ENCODE assay signal across 24 mouse cellular contexts in genomic region chr10:3334570-3334969, GRCm38 (mm10).
"Had no signal": no experiment of that assay in that cellular context is flagged by ENCODE, and none has a peak within 500 bp of the region (broad histone marks: within the 10 kb centered on the region; RNA-seq: fewer than 3 reads in every experiment).

No protein-coding gene starts in this region.

- H3K4me1 ChIP-seq: hindbrain, embryonic 13.5 days; hindbrain, embryonic 15.5 days; intestine, embryonic 15.5 days; kidney, embryonic 15.5 days; limb, embryonic 12.5 days; liver, embryonic 13.5 days; liver, embryonic 15.5 days had no signal

- H3K36me3 ChIP-seq: heart, embryonic 10.5 days; heart, embryonic 12.5 days; hindbrain, embryonic 13.5 days; hindbrain, embryonic 15.5 days; intestine, embryonic 15.5 days; kidney, embryonic 15.5 days; limb, embryonic 10.5 days; limb, embryonic 12.5 days; liver, embryonic 13.5 days; liver, embryonic 15.5 days had no signal

- H3K27me3 ChIP-seq: heart, embryonic 12.5 days; hindbrain, embryonic 15.5 days; intestine, embryonic 15.5 days; kidney, embryonic 15.5 days; liver, embryonic 13.5 days; liver, embryonic 15.5 days had no signal

- H3K27ac ChIP-seq: heart, embryonic 10.5 days; hindbrain, embryonic 13.5 days; hindbrain, embryonic 15.5 days; hindbrain, postnatal 0 days; intestine, embryonic 15.5 days; kidney, embryonic 15.5 days; kidney, postnatal 0 days; layer of hippocampus, adult 2 months; left cerebral cortex, adult 2 months; limb, embryonic 10.5 days; limb, embryonic 12.5 days; liver, embryonic 13.5 days; liver, embryonic 15.5 days had no signal

- H3K4me3 ChIP-seq: heart, embryonic 10.5 days; heart, embryonic 12.5 days; hindbrain, embryonic 13.5 days; hindbrain, embryonic 15.5 days; intestine, embryonic 15.5 days; kidney, embryonic 15.5 days; layer of hippocampus, adult 2 months; left cerebral cortex, adult 2 months; limb, embryonic 10.5 days; limb, embryonic 12.5 days; liver, embryonic 13.5 days; liver, embryonic 15.5 days had no signal

- H3K4me2 ChIP-seq: heart, embryonic 12.5 days; hindbrain, embryonic 13.5 days; hindbrain, embryonic 15.5 days; intestine, embryonic 15.5 days; kidney, embryonic 15.5 days; limb, embryonic 12.5 days; liver, embryonic 11.5 days; liver, embryonic 13.5 days; liver, embryonic 15.5 days had no signal

- ATAC-seq: hindbrain, postnatal 0 days; intestine, embryonic 15.5 days; intestine, postnatal 0 days had no signal

- H3K9me3 ChIP-seq: heart, embryonic 10.5 days; heart, embryonic 12.5 days; hindbrain, embryonic 15.5 days; intestine, embryonic 15.5 days; kidney, embryonic 15.5 days; limb, embryonic 10.5 days; limb, embryonic 12.5 days; liver, embryonic 13.5 days; liver, embryonic 15.5 days had no signal

- H3K9ac ChIP-seq: heart, embryonic 12.5 days; hindbrain, embryonic 13.5 days; hindbrain, embryonic 15.5 days; intestine, embryonic 15.5 days; kidney, embryonic 15.5 days; limb, embryonic 12.5 days; liver, embryonic 13.5 days; liver, embryonic 15.5 days had no signal

- DNase-seq: gastrocnemius, postnatal 14 days; gastrocnemius, postnatal 36 days; heart, adult 11 months; heart, postnatal 10 days; heart, postnatal 4 days; kidney, postnatal 25 days; kidney, postnatal 4 days; liver; liver, embryonic 13.5 days had no signal
